In genomic region chr11:88506109-88506508, GRCm38 (mm10) we compare ENCODE assay signal across 18 mouse cellular contexts.
DNase-seq lines count a peak whose midpoint lies in the region; ATAC-seq and TF ChIP-seq lines count a peak whose summit lies in the region.
"Had no signal": no experiment of that assay in that cellular context is flagged by ENCODE, and none has a peak within 500 bp of the region (broad histone marks: within the 10 kb centered on the region; RNA-seq: fewer than 3 reads in every experiment).

No protein-coding gene starts in this region.

- H3K4me3 ChIP-seq in forebrain, embryonic 10.5 days: no peak overlapping the region
- H3K4me3 ChIP-seq in forebrain, postnatal 0 days (ENCODE audit: low read depth, low read length): no peak overlapping the region
- no peak overlapping the region for H3K4me3 ChIP-seq in forebrain, embryonic 16.5 days (replicated peaks; ENCODE audit: low read length)
- H3K4me3 ChIP-seq in midbrain, embryonic 14.5 days (replicated peaks; ENCODE audit: low read depth, low read length): no peak overlapping the region
- no peak overlapping the region for H3K4me3 ChIP-seq in heart, embryonic 11.5 days (ENCODE audit: low read depth, low read length)
- H3K4me3 ChIP-seq in kidney, embryonic 14.5 days (ENCODE audit: low read length): no peak overlapping the region

- DNase-seq in forebrain, embryonic 10.5 days (ENCODE audit: extremely low spot score, low spot score): no peak
- no peak for DNase-seq in forebrain, postnatal 0 days
- peak; percentile 44 for DNase-seq in Muller cell, postnatal 12 days (ENCODE audit: inconsistent ontology term)
- DNase-seq in midbrain, embryonic 14.5 days: no peak
- no peak for DNase-seq in lung, postnatal 4 days
- DNase-seq: adrenal gland, adult 2 months; cerebellum, postnatal 10 days; gastrocnemius, postnatal 10 days; heart, postnatal 10 days; layer of hippocampus, adult 9-11 months; lung, postnatal 10 days; right cerebral cortex, postnatal 25 days had no signal

- H3K4me2 ChIP-seq in forebrain, postnatal 0 days (ENCODE audit: low read depth): no peak overlapping the region
- no peak overlapping the region for H3K4me2 ChIP-seq in forebrain, embryonic 16.5 days (ENCODE audit: low read length)
- H3K4me2 ChIP-seq in midbrain, embryonic 14.5 days (ENCODE audit: low read length): no peak overlapping the region
- no peak overlapping the region for H3K4me2 ChIP-seq in heart, embryonic 11.5 days
- no peak overlapping the region for H3K4me2 ChIP-seq in kidney, embryonic 14.5 days (replicated peaks; ENCODE audit: low read depth, low read length)

- H3K27ac ChIP-seq in forebrain, embryonic 10.5 days: peak overlapping the region; percentile 75
- no peak overlapping the region for H3K27ac ChIP-seq in forebrain, postnatal 0 days (ENCODE audit: low read depth, low read length)
- no peak overlapping the region for H3K27ac ChIP-seq in forebrain, embryonic 16.5 days (ENCODE audit: low read length)
- H3K27ac ChIP-seq in midbrain, embryonic 14.5 days (replicated peaks; ENCODE audit: low read depth, low read length): 0 out of 2 replicates have a peak overlapping the region, but pooled peaks have one; percentile 6
- H3K27ac ChIP-seq in heart, embryonic 11.5 days (ENCODE audit: low read depth, low read length): no peak overlapping the region
- no peak overlapping the region for H3K27ac ChIP-seq in kidney, embryonic 14.5 days (ENCODE audit: low read depth, low read length)

- no peaks in the 10 kb centered on the region for H3K9me3 ChIP-seq in forebrain, embryonic 10.5 days
- no peaks in the 10 kb centered on the region for H3K9me3 ChIP-seq in forebrain, postnatal 0 days (ENCODE audit: low read length)
- no peaks in the 10 kb centered on the region for H3K9me3 ChIP-seq in forebrain, embryonic 16.5 days (ENCODE audit: control insufficient read depth, low read length)
- H3K9me3 ChIP-seq in midbrain, embryonic 14.5 days (ENCODE audit: control insufficient read depth, low read length): no peaks in the 10 kb centered on the region
- no peaks in the 10 kb centered on the region for H3K9me3 ChIP-seq in heart, embryonic 11.5 days (replicated peaks; ENCODE audit: control insufficient read depth, low read length)
- H3K9me3 ChIP-seq in kidney, embryonic 14.5 days (ENCODE audit: control insufficient read depth, low read length): no peaks in the 10 kb centered on the region
- H3K9me3 ChIP-seq: G1E had no signal

- TF ChIP-seq CTCF in forebrain, postnatal 0 days (IDR thresholded peaks at IDR 0.05; ENCODE audit: low read depth): no peak

- H3K27me3 ChIP-seq in forebrain, embryonic 10.5 days (ENCODE audit: poor library complexity, severe bottlenecking): no peaks in the 10 kb centered on the region
- H3K27me3 ChIP-seq in forebrain, postnatal 0 days (ENCODE audit: insufficient read depth, low read length): no peaks in the 10 kb centered on the region
- H3K27me3 ChIP-seq in forebrain, embryonic 16.5 days (replicated peaks; ENCODE audit: control insufficient read depth, insufficient read depth, low read length): no peaks in the 10 kb centered on the region
- no peaks in the 10 kb centered on the region for H3K27me3 ChIP-seq in midbrain, embryonic 14.5 days (ENCODE audit: control insufficient read depth, insufficient read depth, low read length)
- H3K27me3 ChIP-seq in heart, embryonic 11.5 days (ENCODE audit: control insufficient read depth, insufficient read depth, low read length): no peaks in the 10 kb centered on the region
- no peaks in the 10 kb centered on the region for H3K27me3 ChIP-seq in kidney, embryonic 14.5 days (ENCODE audit: control insufficient read depth, insufficient read depth, low read length)

- H3K36me3 ChIP-seq in forebrain, embryonic 10.5 days (replicated peaks): peaks cover 9% of the 10 kb centered on the region; the same call in 1 of the 2 replicates
- no peaks in the 10 kb centered on the region for H3K36me3 ChIP-seq in forebrain, postnatal 0 days (ENCODE audit: insufficient read depth)
- no peaks in the 10 kb centered on the region for H3K36me3 ChIP-seq in forebrain, embryonic 16.5 days (ENCODE audit: control insufficient read depth, insufficient read depth)
- no peaks in the 10 kb centered on the region for H3K36me3 ChIP-seq in midbrain, embryonic 14.5 days (ENCODE audit: control insufficient read depth, insufficient read depth, low read length)
- no peaks in the 10 kb centered on the region for H3K36me3 ChIP-seq in heart, embryonic 11.5 days (ENCODE audit: control insufficient read depth, insufficient read depth, low read length)
- no peaks in the 10 kb centered on the region for H3K36me3 ChIP-seq in kidney, embryonic 14.5 days (ENCODE audit: control insufficient read depth, insufficient read depth, low read length)

- H3K9ac ChIP-seq in forebrain, postnatal 0 days: no peak overlapping the region
- no peak overlapping the region for H3K9ac ChIP-seq in forebrain, embryonic 16.5 days (replicated peaks; ENCODE audit: low read depth, low read length)
- H3K9ac ChIP-seq in midbrain, embryonic 14.5 days (replicated peaks; ENCODE audit: low read length): no peak overlapping the region
- H3K9ac ChIP-seq in heart, embryonic 11.5 days (ENCODE audit: low read depth, low read length): no peak overlapping the region
- no peak overlapping the region for H3K9ac ChIP-seq in kidney, embryonic 14.5 days (ENCODE audit: low read depth, low read length)

- no peak for ATAC-seq in forebrain, postnatal 0 days
- peak; percentile 53 for ATAC-seq in forebrain, embryonic 16.5 days
- no peak for ATAC-seq in midbrain, embryonic 14.5 days (ENCODE audit: low FRiP score, low TSS enrichment)
- no peak for ATAC-seq in heart, embryonic 11.5 days (replicated peaks; ENCODE audit: insufficient number of reproducible peaks, low FRiP score, low TSS enrichment)
- ATAC-seq in kidney, embryonic 14.5 days (ENCODE audit: low FRiP score, low TSS enrichment): no peak
- ATAC-seq: CD4-positive, CD25-positive, alpha-beta regulatory T cell, adult 4 months; inflammation-experienced regulatory T-cells, adult 6 months had no signal

- H3K4me1 ChIP-seq in forebrain, embryonic 10.5 days: peaks cover 80% of the 10 kb centered on the region
- peaks cover 14% of the 10 kb centered on the region; the same call in 1 of the 2 replicates for H3K4me1 ChIP-seq in forebrain, postnatal 0 days (ENCODE audit: insufficient read depth)
- H3K4me1 ChIP-seq in forebrain, embryonic 16.5 days (replicated peaks; ENCODE audit: control insufficient read depth, insufficient read depth, low read length): peaks cover 46% of the 10 kb centered on the region
- peaks cover 40% of the 10 kb centered on the region for H3K4me1 ChIP-seq in midbrain, embryonic 14.5 days (ENCODE audit: control insufficient read depth, insufficient read depth, low read length)
- peaks cover 16% of the 10 kb centered on the region for H3K4me1 ChIP-seq in heart, embryonic 11.5 days (ENCODE audit: control insufficient read depth, insufficient read depth, low read length)
- H3K4me1 ChIP-seq in kidney, embryonic 14.5 days (ENCODE audit: control insufficient read depth, insufficient read depth, low read length): peaks cover 20% of the 10 kb centered on the region

- WGBS in forebrain, embryonic 10.5 days: 89% methylated on average over 13 of the region's 13 CpGs
- 45% methylated on average over 13 of the region's 13 CpGs for WGBS in forebrain, postnatal 0 days
- WGBS in forebrain, embryonic 16.5 days: 29% methylated on average over 13 of the region's 13 CpGs
- WGBS in midbrain, embryonic 14.5 days: 56% methylated on average over 13 of the region's 13 CpGs
- 89% methylated on average over 13 of the region's 13 CpGs for WGBS in heart, embryonic 11.5 days (ENCODE audit: insufficient replicate concordance)
- 82% methylated on average over 13 of the region's 13 CpGs for WGBS in kidney, embryonic 14.5 days

Comparison
In these comparisons a context has a peak if more than half of its experiments do, and no peak if none do; other contexts are left out.
1. H3K27ac ChIP-seq: peak in forebrain, embryonic 10.5 days (single experiment) and midbrain, embryonic 14.5 days (single experiment); none in forebrain, postnatal 0 days (single experiment), forebrain, embryonic 16.5 days (single experiment), heart, embryonic 11.5 days (single experiment) and kidney, embryonic 14.5 days (single experiment).